Mouse (Mus musculus): ENCODE measurements at regions not wholly inside any gene's neighbourhood (a gene's known extent, or its start where the extent isn't known, plus 50 kb on each side); places are given as distances from the start of the nearest gene placed in this dataset.

GRCm38 (mm10) chr3:21524426-21524937 lies 552.0 kb upstream of the Tbl1xr1 start:
- no peak for DNase-seq

- DNase-seq = peak; percentile 51
Observed at GRCm38 (mm10) chr3:21530862-21531261, 545.6 kb upstream of the Tbl1xr1 start.

GRCm38 (mm10) chr3:21539138-21539537 lies 537.3 kb upstream of the Tbl1xr1 start:
- DNase-seq = no peak

GRCm38 (mm10) chr3:21544456-21544855 lies 532.0 kb upstream of the Tbl1xr1 start:
- no peak for DNase-seq

DNA sequence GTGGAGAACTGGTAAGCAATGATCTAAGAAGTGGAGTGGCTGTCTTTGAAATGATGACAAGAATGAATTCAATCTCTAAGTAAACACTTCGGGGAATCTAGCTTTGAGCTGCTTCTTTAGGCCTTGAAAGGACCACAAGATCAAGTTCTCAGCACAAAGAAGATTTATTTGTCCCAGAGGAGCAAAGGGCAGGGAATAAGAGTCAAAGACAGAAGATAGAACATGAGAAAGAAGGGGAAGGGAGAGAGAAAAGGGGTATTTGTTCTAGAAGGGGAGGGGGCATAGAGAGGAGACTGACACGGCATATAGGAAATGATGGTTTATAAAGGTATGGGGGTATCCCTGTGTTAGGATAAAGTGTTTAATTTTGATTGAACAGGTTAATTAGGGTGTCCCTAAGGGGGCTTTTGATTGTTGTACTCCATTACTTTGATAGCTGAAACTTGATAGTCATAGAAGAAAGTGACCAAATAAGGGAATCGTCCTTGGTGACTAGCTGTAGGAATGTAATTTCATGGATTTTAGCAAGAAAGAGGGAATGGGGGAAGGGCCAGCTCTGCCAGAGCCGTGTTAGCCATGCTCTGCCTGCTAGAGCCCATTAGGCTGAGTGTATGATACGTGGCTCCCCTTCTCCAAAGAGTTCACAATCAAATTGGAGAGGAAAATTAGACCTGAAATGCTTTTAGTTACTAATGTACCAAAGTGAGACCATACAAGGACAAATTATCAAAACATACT lies 531.1 kb upstream of the Tbl1xr1 start:
- no peak for DNase-seq

DNA sequence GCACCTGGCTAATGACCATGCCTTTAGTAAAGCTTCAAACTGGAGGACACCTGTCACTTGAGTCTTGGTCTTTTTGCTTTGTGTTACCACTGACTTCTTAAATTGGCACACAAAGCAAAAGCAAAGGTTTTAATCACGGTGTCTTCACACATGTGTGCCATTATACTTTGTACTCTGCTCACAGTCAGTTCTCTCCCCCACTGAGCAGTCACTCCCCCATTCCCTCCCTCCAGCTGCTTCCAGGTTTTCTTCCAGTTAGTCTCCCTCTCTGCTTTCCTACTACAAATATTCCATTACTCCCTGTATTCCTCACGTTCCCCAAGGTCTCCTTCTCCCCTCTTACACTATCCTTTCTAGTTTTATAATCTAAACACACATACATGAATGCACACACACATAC lies 530.0 kb upstream of the Tbl1xr1 start:
- DNase-seq = no peak

GRCm38 (mm10) chr3:21549671-21550070 lies 526.8 kb upstream of the Tbl1xr1 start:
- DNase-seq = no peak

GRCm38 (mm10) chr3:21553159-21553758 lies 523.2 kb upstream of the Tbl1xr1 start:
- no peak for DNase-seq

GRCm38 (mm10) chr3:21553859-21554258 lies 522.6 kb upstream of the Tbl1xr1 start:
- DNase-seq = no peak

DNA sequence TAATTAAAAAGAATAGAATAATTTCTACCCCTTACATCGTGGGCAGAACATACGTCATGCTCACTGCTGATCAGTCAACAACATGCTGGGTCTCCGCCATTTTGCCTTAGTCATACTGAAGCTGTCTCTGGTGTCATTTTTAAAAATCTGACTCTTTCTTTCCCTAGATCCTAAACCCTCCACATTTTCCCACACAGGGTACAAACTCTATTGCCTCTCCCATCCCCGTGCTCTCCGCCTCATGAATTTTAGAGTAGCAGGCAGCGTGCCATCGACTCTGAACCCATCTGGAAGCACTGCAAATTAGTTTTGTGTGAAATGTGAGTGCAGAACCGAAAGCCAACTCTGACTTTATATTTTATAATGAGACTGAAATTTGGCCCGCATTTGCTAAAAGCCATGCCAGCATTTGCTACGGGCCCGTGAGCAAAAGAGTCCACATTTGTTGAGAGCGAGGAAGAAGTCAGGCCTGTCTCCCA lies 518.5 kb upstream of the Tbl1xr1 start:
- peak; percentile 67 for DNase-seq

GRCm38 (mm10) chr3:21562771-21563312 lies 513.6 kb upstream of the Tbl1xr1 start:
- no peak for DNase-seq

- DNase-seq = peak; percentile 69
Observed at GRCm38 (mm10) chr3:21563454-21563853, 513.0 kb upstream of the Tbl1xr1 start.

DNA sequence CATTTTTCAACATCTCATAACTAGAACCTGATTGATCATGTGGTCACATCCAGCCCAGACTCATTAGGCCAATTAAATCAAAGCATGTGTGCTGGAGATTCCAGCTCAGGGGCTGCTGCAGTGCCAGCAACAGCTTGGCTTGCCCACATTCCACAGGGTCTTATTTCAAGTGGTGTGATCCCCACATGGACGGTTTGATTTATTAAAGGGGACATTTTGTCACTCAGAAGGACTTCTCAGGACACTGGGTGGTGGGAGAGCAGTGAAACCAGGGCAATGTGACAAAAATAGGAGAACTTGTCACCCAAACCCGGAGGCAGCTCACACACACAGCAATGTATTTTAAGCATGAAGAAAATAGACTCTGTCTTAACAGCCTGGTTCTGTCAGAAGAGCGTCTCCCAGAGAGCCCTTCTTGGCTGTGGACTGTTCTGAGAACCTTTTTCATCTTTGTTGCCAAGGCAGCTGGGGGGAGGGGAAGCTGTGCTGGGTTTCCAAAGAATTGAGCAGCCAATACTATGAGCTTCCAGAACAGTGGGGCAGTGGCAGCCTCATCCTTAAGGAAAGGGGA lies 512.2 kb upstream of the Tbl1xr1 start:
- peak; percentile 77 for DNase-seq

GRCm38 (mm10) chr3:21564847-21565485 lies 511.5 kb upstream of the Tbl1xr1 start:
- no peak for DNase-seq

GRCm38 (mm10) chr3:21569721-21570120 lies 506.7 kb upstream of the Tbl1xr1 start:
- DNase-seq = no peak

GRCm38 (mm10) chr3:21578635-21579034 lies 497.8 kb upstream of the Tbl1xr1 start:
- no peak for DNase-seq

- DNase-seq = no peak
Observed at GRCm38 (mm10) chr3:21582122-21582521, 494.3 kb upstream of the Tbl1xr1 start.

DNA sequence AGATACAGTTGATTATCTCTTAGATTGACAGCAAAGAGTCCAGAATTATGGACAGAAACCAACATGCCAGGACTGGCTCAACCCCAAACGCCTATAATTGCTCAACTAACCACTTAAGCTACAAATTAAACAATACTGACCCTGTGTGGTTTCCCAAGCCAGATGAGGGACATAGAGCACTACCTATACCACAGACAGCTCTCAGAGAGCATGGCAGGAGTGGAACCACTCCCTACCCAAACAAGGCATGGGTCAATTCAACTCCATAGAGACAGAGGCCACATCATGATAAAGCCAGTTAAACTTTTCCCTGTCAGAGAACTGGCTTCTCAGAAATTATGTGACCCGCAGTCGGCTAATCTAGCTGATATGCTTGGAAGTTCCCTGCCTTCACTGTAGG lies 490.7 kb upstream of the Tbl1xr1 start:
- DNase-seq = no peak

DNA sequence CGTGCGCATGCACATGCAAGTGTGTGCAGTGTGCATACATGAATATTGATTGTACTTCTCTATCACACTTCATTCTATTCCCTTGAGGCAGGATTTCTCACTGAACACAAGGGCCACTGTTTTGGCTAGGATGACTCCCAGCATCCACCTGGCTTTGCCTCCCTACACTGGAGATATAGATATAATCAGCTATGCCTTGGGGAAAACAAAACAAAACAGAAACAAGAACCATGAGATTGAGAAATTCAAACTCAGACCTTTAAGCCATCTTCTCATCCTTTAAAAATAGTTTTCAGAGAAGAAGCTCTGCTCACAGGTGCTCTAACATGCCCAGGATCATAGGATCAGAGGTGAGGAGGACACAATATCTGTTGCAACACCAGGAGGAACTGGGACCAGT lies 469.6 kb upstream of the Tbl1xr1 start:
- no peak for DNase-seq

DNA sequence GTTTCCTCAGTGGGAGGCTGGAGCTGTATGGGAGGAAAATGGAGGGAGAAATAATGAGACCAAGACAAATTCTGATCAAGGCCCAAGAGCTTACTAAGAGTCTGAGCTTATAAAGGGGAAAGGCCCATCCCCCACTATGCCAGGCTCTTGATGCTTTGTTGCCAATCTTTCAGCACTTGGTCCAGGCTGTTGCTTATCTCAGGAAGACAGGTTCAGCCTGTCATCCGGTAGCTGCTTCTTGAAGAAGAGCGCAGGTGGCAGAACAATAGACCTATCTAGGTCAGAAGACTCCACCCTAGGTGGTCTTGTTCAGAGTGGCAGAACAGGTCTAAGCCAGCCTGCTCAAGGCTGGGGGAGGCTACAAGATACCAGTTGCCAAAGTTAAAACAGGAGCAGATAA lies 466.2 kb upstream of the Tbl1xr1 start:
- DNase-seq = no peak

DNA sequence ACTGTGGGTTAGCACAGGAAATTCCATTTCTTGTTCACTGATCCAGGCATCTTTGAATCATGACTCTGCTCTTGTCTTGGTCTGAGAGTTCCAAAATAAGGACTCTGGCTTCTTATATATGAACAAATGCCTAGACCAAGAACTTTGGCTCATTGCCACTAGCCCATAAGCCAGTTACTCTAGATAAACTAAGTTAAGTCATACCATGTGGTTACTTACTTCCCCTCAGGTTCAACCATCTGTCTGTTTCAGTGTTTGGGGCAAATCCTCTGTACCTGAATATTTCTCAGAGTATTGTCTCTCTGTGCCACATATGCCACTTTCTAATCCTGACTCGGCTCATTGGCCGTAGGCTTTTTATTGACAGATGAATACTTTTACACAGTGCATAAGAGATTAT lies 454.7 kb upstream of the Tbl1xr1 start:
- no peak for DNase-seq

DNA sequence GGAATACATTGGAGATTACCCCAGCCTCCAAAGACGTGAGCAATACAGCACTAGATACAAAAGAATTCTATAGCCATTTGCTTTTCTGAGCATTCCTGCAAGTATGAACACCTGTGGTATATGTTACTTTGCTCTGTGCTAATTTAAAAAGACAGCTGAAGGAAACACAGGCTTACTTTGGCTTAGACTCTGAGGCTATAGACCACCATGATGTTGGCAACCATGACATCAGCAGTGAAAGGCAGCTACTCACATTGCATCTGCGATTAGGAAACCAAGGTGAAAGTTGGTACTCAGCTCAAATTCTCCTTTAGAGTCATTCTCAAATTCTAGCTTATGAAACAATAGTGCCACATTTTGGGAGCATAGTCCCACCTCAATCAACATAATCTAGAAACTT lies 451.4 kb upstream of the Tbl1xr1 start:
- DNase-seq = no peak

- DNase-seq = peak; percentile 44
Observed at GRCm38 (mm10) chr3:21626029-21626428, 450.4 kb upstream of the Tbl1xr1 start.
